Mouse (Mus musculus) right cerebral cortex, postnatal 10 days (tissue): ENCODE measurements around the gene Vgf.

Experiments used
- DNase-seq, 2 experiments: peaks; one replicate each; pipeline ENCODE4 v3.0.0; 2021; ENCODE audit warnings: low spot score in 2 of 2

Gene Vgf

DNA sequence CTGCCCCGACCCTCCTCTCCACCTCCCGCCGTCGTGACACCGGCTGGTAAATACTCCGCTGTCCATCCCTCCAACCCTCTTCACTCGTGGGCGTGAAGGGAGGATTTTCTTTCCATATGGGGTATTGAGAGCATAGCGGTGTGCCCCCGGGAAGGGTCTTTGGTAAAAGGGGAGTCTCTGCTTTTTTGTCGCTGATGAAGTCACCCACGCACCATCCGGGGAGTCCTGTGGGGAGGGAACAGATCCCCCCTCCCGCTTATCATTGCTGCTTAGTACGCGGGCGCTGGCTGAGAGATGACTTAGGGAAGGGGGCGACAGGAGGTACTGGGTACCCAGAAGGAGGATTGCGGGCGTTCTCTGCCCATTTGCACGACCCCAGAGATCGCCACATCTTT, 4.2 kb downstream of the Vgf start:
- peak; percentile 74 to 82 for DNase-seq

DNA sequence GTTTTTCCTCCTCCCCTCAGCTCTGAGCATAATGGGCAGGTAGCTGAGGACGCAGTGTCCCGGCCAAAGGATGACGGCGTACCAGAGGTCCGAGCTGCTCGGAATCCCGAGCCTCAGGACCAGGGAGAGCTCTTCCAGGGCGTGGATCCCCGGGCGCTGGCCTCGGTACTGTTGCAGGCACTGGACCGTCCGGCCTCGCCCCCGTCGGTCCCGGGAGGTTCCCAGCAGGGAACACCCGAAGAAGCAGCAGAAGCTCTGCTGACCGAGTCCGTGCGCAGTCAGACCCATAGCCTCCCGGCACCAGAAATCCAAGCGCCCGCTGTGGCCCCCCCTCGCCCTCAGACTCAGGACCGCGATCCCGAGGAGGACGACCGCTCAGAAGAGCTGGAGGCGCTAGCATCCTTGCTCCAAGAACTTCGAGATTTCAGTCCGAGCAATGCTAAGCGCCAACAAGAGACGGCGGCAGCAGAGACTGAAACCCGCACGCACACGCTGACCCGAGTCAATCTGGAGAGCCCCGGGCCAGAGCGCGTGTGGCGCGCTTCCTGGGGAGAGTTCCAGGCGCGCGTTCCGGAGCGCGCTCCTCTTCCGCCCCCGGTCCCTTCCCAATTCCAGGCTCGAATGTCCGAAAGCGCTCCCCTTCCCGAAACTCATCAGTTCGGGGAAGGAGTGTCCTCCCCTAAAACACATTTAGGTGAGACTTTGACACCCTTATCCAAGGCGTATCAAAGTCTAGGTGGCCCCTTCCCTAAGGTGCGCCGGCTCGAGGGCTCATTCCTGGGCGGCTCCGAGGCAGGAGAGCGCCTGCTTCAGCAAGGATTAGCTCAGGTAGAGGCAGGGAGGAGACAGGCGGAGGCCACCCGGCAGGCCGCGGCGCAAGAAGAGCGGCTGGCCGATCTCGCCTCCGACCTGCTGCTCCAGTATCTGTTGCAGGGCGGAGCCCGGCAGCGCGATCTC, 5.2 kb downstream of the Vgf start:
- peak in 1 of 2 experiments; percentile 46 for DNase-seq

DNA sequence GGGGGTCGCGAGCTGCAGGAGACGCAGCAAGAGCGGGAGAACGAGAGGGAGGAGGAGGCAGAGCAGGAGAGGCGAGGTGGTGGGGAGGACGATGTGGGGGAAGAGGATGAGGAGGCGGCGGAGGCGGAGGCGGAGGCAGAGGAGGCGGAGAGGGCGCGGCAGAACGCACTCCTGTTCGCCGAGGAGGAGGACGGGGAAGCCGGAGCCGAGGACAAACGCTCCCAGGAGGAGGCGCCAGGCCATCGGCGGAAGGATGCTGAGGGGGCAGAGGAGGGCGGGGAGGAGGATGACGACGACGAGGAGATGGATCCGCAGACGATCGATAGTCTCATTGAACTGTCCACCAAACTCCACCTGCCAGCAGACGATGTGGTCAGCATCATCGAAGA, 5.8 kb downstream of the Vgf start:
- peak; percentile 78 to 80 for DNase-seq

DNA sequence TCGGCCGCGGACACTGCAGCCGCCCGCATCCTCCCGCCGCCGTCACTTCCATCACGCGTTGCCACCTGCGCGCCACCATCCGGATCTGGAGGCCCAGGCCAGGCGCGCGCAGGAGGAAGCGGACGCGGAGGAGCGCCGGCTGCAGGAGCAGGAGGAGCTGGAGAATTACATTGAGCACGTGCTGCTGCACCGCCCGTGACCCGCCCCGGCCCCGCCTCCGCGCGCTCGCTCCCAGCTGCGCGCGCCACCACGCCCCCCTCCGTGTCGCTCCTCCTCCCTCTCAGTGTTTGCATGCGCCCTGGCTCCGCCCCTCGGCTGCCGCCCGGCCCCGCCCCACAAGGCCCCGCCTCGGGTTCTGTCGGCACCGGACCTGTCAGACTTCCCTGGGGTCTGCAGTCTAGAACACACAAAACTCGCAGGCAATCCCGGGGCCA, 6.5 kb downstream of the Vgf start:
- peak; percentile 91 to 92 for DNase-seq

DNA sequence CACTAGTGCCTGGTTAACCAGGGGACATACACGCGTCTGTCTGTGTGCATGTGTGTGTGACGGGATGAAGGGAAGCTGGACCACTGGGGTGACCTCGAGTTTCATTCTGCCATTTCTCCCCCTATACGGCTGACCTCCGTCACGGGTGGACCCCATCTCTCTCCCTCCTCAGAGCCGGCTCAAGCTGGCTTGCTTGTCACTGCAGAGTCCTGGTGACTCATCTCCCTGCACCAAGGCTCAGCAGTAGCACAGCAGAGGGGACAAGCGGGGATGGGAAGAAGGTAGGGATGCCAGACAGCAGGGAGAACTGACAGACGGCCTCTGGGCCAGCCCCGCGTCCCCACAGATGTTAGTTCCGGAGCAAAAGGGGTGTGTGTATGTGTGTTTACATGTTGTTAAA, 10.0 kb downstream of the Vgf start:
- no peak for DNase-seq

DNA sequence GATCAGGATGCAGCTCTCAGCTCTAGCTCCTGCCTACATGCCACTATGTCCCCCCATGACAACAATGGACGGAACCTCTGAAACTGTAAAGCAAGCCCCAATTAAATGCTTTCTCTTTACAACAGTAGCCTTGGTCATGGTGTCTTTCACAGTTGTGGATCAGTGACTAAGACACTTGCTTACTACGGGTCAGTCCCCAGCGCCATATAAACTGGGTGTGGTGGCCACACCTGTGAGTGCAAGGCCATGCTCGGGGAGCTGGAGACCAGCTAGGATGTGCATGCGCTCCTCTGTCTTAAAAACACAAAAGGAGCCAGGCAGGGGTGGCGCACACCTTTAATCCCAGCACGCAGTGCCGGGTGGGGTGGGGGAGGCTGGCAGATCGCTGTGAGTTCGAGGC, 13.3 kb downstream of the Vgf start:
- DNase-seq = no peak

DNA sequence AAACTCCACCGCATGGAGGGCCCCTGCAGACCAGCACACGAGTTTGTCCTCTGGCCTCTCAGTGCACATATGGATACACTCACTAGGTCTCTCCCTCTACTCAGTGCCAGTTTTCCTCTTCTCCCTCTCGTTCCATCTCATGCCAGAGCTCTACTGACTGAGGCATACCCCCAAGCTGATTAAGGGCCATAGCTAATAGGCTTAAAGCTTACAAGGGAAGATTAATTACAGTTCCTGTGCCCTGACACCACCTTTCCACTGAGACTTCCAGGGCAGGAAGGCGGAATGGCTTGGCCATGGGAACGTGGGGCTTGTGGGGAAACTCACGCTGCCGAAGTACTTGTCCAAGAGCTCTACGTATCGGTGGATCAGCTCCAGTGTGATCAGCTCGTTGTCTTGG, 15.2 kb downstream of the Vgf start:
- DNase-seq = no peak

DNA sequence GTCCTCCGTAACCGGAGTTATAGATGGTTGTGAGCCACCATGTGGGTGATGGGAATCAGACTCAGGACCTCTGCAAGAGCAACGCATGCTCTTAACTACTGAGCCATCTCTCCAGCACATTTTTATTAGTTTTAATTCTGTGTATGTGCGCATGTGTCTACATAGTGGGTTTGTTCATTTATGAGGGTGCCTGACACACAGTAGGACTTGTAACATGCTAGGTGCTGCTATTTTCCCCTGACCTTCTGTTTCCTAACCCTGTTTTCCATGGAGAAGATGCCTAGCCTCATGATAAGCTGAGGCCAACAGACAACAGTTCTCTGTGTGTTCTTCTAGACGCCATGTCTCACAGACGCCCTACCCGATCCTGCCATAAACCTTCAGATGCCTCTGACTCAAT, 17.8 kb downstream of the Vgf start:
- no peak for DNase-seq

DNA sequence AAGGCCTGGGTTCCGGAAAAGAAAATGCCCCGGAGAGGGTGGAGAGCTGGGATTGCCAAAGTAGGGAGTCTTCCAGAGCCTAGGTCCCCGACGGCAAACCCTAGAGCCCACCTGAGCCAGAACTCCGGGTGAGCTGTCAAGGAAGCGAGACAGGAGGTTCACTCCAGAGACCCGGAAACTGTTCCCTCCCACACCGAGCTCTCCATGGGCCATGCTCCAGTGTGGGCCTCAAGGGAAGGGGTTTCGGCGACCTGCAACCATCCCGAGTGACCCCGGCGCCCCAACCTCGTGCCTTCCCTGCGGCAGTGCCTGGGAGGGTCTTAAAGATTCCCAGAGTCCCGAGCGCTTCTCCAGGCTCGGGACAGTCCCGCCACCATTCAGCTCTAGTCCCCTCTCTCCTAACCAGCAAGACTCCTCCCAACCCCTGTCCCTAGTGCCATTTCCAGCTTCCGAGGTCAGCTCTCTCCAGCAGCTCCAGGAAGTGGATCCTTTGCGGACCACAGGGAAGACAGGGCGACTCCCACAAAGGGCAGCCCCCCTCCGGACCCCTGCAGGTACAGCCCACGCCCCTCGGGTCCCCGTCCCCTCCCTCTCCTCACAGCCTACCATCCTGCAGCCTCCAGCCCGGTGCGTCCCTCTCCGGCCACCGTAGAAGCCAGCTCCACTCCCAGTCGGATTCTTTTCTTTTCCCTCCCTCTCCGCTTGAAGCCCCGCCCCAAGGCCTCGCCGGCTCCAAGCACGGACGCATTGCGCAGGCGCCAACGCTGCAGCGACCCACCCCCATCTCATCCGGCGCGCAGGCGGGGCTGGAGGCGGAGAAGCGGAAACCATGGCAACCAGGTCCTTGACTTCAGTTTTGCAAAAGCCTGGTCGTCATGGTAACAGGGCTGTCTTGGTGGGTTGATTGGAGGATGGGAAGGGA, 19.5 kb downstream of the Vgf start, which contains the start of gene Ap1s1:
Ap1s1 (minus strand) TSS at position 734 of the 922 bp plus-strand sequence.
- peak; percentile 99 for DNase-seq

DNA sequence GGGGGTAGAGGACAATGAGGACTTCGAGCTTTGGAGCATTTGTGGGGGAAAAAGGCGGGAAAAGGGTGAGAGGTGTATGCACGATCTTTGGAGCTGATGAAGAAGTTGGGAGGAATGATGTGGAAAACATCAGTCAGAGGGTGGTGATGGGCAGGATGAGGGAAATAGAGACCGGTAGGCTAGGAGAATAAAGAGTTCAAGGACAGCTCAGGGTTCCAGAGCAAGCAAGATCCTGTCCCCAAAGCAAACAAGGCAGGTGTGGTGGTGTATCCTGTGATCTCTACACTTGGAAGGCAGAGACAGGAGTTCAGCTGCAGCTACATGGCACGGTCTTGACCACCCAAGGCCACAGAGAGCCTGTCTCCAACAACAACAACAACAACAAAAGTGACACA, 20.1 kb downstream of the Vgf start:
- no peak for DNase-seq

DNA sequence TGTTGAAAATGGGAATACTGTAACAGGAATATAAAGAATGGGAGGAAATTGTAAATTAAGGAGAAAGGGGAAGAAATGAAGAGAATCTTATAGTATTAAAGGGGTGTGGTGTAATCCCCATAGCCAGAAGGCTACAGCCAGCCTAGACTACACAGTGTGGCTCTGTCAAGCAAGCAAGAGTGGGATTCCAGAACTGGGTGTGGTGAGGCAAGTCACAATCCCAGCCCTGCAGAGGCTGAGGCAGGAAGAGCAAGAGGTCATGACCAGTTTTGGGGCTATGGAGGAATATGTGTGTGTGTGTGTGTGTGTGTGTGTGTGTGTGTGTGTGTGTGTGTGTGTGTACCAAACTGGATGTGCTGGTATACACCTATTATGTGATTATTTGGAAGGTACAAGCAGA, 20.8 kb downstream of the Vgf start:
- no peak for DNase-seq

DNA sequence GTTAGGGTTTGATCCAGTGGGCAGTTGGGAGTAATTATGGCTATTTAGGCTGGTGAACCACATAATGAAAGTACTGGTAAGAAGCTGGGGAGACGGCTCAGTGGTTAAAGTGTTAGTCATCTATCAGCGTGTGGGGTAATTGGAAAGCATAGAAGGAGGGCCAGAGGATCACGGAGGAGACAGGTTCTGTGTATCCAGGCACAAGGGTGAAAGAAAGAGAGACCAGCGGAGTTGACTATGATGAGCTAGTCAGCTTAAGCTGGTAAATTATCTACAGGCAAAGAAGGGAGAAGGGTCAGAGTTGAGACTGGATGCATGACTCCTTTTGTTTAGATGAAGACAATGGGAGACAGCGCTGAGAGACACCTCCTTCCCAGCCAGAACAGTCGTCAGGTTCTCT, 24.9 kb downstream of the Vgf start:
- no peak for DNase-seq

DNA sequence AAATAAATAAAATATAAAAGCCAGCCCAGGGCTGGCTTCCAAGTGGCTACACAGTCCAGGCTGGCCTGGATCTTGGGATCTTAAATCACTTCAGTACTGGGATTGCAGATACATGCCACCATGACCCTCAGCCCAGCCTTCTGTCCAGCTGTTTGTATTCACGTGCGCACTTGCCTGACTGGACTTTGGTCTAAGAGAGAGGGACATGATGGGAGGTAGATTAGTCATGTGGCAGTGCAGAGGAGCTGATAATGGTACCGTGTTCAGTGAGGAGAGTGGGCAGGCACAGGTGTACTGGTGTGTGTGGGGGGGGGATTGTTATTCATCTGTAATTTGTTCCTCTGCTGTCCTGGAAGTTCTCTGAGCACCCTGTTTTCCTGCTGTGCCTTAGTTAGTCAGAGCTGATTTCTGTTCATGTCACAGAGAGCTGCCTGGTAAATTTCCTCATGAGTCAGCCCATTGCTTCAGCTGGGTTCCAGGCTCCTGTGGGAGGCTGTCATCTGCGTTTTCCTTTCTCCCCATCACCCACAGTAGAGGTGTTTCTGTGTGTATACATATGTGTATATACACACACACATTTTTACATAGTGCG, 25.8 kb downstream of the Vgf start:
- no peak for DNase-seq

DNA sequence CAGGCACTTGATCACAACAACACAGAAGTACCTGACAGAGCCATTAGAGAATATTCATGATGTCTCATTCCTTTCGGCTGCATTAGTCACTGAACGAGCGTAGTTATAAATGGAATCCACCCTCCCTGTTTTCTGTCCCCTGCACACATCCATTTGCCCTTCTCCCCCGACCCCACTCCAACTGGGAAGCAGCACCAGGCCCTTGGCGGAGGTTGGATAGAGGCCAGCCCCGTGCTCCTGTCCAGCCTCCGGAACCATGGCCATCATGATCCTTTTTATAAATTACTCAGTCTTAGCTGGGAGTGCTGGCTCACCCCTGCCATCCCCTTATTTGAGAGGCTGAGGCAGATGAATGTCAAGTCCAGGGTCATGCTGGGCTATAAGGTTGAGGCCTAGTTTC, 28.1 kb downstream of the Vgf start:
- no peak for DNase-seq

DNA sequence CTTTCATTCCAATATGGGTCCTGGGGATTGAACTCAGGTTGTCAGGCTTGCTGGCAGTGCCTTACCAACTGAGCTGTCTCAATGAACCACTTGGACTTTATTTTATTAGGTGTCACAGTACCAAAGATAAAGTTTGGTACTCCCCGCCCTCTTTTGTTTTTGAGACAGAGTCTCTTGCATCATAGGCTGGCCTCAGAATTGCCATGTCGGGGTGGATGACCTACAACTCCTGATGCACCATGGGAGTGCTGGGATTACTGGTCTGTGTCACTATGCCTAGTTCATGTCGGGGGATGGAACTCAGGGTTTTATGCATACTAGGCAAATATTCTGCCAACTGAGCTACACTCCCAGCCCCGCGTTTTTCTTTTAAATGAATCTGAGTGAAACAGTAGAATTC, 28.7 kb downstream of the Vgf start:
- DNase-seq = no peak

DNA sequence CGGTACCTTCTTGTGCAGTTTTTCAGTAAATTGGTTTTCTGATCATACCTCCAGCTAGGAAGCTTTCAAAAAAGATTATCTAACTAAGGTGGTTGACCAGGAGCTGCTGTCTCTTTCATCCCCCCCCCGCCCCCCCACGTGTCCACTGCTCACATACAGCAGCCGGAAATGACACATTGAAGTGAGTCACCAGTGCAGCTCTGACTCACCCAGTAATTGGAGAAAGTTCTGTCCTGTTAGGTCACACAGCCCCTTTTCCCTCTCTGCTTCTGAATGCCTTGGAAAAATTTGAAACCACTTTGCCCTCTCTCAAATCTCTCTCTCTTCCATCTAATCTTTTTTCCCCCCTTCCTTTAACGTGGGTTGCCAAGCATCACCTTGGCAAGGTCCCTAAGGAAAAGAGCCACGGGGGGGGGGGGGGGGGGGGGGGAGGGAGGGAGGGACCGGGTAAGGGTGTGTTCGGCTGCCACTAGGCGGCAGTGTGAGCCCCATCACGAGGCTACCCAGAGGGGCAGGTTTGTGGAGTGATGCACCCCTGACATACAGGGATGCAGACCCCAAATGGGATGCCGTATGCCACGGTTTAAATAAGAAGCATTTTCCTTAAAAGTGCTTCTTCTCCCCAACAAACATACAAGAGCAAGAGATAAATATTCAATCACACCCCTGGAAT, 35.8 kb downstream of the Vgf start:
- DNase-seq = no peak

DNA sequence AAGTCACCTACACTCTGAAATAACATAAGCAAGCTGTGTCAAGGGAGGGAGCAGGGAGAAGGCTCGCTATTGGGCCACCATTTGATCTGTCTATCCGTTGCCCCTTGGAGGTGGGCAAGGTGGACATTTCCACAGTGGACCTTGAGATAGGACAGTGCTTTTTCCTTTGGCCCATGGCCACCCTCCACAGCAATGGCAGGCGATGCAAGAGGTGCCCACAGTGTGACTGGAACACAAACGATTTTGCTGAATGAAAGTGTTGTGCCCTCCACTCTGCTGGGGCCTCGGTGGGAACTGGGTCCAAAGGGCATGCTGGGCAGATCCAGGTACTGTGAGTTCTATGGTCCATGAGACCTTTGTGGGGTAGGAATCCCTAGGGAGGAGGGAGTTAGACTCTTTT, 36.4 kb downstream of the Vgf start:
- no peak for DNase-seq

DNA sequence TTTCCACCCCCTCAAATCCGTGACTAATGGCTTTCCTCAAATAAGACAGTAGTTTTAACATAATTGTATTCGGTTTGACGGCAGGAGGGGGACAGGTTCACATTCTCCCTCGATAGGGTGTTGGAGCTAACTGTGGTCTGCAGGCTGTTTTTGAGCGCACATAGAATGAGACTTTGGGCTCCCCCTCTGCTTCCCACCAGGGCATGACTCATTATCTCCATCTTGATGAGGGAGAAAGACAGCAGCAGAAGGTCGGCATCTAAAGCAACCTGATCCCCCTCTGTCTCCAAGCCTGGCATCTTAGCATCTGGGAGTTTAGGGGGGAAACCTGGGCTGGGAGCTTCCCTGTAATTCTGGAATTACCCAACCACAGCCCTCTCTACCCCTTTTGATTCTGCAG, 39.3 kb downstream of the Vgf start:
- no peak for DNase-seq

DNA sequence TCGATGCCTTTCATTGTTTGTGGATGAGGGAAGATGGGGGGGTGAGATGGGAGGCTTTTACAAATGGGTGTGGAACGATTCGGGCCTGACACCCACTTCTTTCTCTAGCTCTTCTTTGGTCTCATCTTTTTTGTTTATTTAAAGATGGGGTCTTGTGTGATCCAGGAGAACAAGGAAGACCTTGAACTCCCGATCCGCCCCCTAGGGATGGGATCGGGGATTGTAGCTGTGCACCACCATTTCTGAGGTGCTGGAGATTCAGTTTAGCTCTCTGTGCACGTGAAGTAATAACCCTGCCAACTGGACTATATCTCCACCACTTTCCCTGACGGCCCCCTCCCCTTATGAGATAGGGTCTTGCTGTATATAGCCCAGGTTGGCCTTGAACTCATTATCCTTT, 39.7 kb downstream of the Vgf start:
- DNase-seq = no peak

DNA sequence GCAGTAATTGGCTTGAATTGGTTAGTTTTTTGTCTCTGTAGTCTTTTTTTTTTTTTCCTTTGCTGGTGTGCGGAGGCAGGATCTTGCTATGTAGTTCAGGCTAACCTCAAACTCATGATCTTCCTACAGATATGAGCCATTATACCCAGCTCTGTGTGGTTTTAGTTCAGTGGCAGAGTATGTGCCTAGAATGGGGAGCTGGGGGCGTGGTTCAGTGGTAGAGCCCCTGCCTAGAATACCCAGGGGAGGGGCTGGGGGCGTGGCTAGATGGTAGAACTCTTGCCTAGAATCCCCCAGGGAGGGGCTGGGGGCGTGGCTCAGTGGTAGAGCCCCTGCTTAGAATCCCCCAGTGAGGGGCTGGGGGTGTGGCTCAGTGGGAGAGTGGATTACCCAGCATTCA, 42.5 kb downstream of the Vgf start:
- no peak for DNase-seq

DNA sequence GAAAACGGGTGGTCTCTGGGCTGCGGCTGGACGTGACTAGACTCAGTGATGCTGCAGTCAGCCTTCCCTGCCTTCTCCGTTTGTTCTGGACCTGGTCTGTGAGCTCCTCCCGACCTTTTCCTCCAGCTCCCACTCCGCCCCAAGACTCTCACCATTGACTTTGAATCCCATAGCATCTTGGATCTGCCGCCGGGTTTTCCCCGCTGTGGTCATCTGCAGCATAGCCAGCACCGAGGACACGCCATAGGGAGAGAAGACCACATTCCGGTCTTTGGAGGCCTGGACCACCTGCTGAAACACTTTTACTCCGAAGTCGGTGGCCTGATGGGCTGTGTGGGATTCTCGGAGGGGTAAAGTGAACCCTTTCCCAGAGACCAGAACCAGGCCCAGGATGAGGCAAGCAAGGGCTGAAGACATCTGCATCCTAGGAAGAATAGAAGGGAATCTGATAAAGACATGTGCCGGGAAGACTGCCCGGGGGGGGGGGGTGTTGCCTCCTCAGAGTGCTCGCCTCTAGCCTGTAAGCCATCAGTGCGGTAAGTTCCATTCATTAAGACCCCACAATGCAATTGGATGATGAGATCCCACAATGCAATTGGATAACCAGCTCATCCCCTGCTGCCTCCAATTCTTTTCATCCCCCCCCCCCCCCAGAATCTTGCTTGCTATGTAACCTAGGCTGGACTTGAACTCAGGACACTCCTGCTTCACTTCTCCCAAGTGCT, 44.9 kb downstream of the Vgf start:
- no peak for DNase-seq
